Mouse (Mus musculus) stomach, embryonic 14.5 days (tissue): Measurements from ENCODE around the gene Sfxn5. TPM values are rescaled to one million over a fixed set of nuclear protein-coding genes. Genes with fewer than 3 reads are reported as not detected.

Experiments
- ATAC-seq: fragments of 200-750 bp; cut with Nextera tagmentation; 2 replicates; pipeline ENCODE4 v1.8.0; 2017; ENCODE audit warnings: low read depth, moderate TSS enrichment; ENCODE audit not compliant: insufficient number of reproducible peaks, insufficient read depth, low FRiP score
- H3K27ac ChIP-seq: fragments of 300-500 bp; sonication (generic); 2 replicates; pipeline ENCODE4 v1.5.1; 2014; ENCODE audit warnings: mild to moderate bottlenecking, low read length, moderate library complexity, mixed read lengths
- H3K27me3 ChIP-seq: fragments of 300-500 bp; sonication (generic); 2 replicates; pipeline ENCODE4 v1.6.1; 2014; ENCODE audit warnings: low read length, control low read depth, mixed read lengths; ENCODE audit not compliant: control insufficient read depth, insufficient read depth
- H3K36me3 ChIP-seq: fragments of 300-500 bp; sonication (generic); 2 replicates; pipeline ENCODE4 v1.6.1; 2014; ENCODE audit warnings: mild to moderate bottlenecking, control low read depth, low read length, moderate library complexity, mixed read lengths; ENCODE audit not compliant: control insufficient read depth, insufficient read depth
- H3K4me1 ChIP-seq: fragments of 300-500 bp; sonication (generic); 2 replicates; pipeline ENCODE4 v1.6.1; 2014; ENCODE audit warnings: low read length, control low read depth, mixed read lengths; ENCODE audit not compliant: control insufficient read depth, insufficient read depth
- H3K4me2 ChIP-seq: fragments of 300-500 bp; sonication (generic); replicated peaks from 2 replicates; pipeline ENCODE4 v1.6.1; 2014; ENCODE audit warnings: low read depth, low read length, control low read depth
- H3K4me3 ChIP-seq: fragments of 300-500 bp; sonication (generic); 2 replicates; pipeline ENCODE4 v1.5.1; 2014; ENCODE audit warnings: low read depth, low read length, control low read depth
- H3K9ac ChIP-seq: fragments of 300-500 bp; sonication (generic); replicated peaks from 2 replicates; pipeline ENCODE4 v1.6.1; 2014; ENCODE audit warnings: low read depth, mild to moderate bottlenecking, control low read depth, low read length, moderate library complexity, mixed read lengths
- H3K9me3 ChIP-seq: fragments of 300-500 bp; sonication (generic); 2 replicates; pipeline ENCODE4 v1.6.1; 2016; ENCODE audit warnings: low read depth, low read length, control low read depth; ENCODE audit not compliant: control insufficient read depth
- WGBS: fragments of 180-500 bp; shearing (Covaris S2); extraction: QIAGEN DNeasy Blood & Tissue Kit; methylation state at CpG from one replicate; pipeline ENCODE4 v1.1.7; 2014; 5-methylcytosine and 5-hydroxymethylcytosine counted together
- polyA plus RNA-seq: library from polyadenylated mRNA; unstranded; fragments of >200 nt; fragmentation: Nextera tagmentation; extraction: Ambion mirVana; gene quantifications from 2 replicates; pipeline ENCODE4 v1.2.1, GENCODE M21; 2014

The Sfxn5 gene
- polyA plus RNA-seq, 1 experiment from 2014 or later, result 13.0 TPM

GRCm38 (mm10) chr6:85325109-85325508 is 8.1 kb downstream of the Sfxn5 start:
- ATAC-seq, result no peak
- WGBS, result 19% methylated on average over 2 of the region's 2 CpGs
- Histone ChIP-seq H3K4me2 (no peak overlapping the region), H3K36me3 (no peaks in the 10 kb centered on the region), H3K9ac (no peak overlapping the region), H3K4me1 (peaks cover 4% of the 10 kb centered on the region; the same call in 1 of the 2 replicates), H3K27me3 (no peaks in the 10 kb centered on the region), H3K4me3 (no peak overlapping the region), H3K27ac (no peak overlapping the region), H3K9me3 (no peaks in the 10 kb centered on the region)

GRCm38 (mm10) chr6:85320445-85320866 is 12.8 kb downstream of the Sfxn5 start:
- H3K27ac ChIP-seq, result no peak overlapping the region
- no peak overlapping the region for H3K4me2 ChIP-seq
- H3K4me3 ChIP-seq, result no peak overlapping the region
- H3K27me3 ChIP-seq, result no peaks in the 10 kb centered on the region
- H3K9ac ChIP-seq, result no peak overlapping the region
- no peaks in the 10 kb centered on the region for H3K36me3 ChIP-seq
- no peaks in the 10 kb centered on the region for H3K9me3 ChIP-seq
- peaks cover 4% of the 10 kb centered on the region; the same call in 1 of the 2 replicates for H3K4me1 ChIP-seq
- ATAC-seq, result no peak
- WGBS, result 76% methylated on average over 6 of the region's 6 CpGs

GRCm38 (mm10) chr6:85316211-85316610 is 17.0 kb downstream of the Sfxn5 start:
- H3K36me3 ChIP-seq, result no peaks in the 10 kb centered on the region

GRCm38 (mm10) chr6:85314064-85314798 is 19.0 kb downstream of the Sfxn5 start:
- no peaks in the 10 kb centered on the region for H3K36me3 ChIP-seq
- no peak overlapping the region for H3K27ac ChIP-seq
- no peak overlapping the region for H3K9ac ChIP-seq
- H3K27me3 ChIP-seq, result no peaks in the 10 kb centered on the region
- no peak for ATAC-seq
- no peak overlapping the region for H3K4me2 ChIP-seq
- no peaks in the 10 kb centered on the region for H3K4me1 ChIP-seq
- WGBS, result 56% methylated on average over 9 of the region's 9 CpGs
- H3K4me3 ChIP-seq, result no peak overlapping the region
- H3K9me3 ChIP-seq, result no peaks in the 10 kb centered on the region

More at GRCm38 (mm10) chr6:85316211-85316610, 17.0 kb downstream of the Sfxn5 start:
- no peak overlapping the region for H3K4me2 ChIP-seq
- H3K4me3 ChIP-seq, result no peak overlapping the region
- WGBS, result 77% methylated on average over 2 of the region's 2 CpGs
- no peak overlapping the region for H3K27ac ChIP-seq
- no peaks in the 10 kb centered on the region for H3K9me3 ChIP-seq
- no peak for ATAC-seq
- H3K27me3 ChIP-seq, result no peaks in the 10 kb centered on the region
- H3K9ac ChIP-seq, result no peak overlapping the region
- H3K4me1 ChIP-seq, result no peaks in the 10 kb centered on the region

- 81% methylated on average over 4 of the region's 4 CpGs for WGBS
- Histone ChIP-seq H3K4me2 (no peak overlapping the region), H3K9me3 (no peaks in the 10 kb centered on the region), H3K36me3 (no peaks in the 10 kb centered on the region), H3K4me3 (no peak overlapping the region), H3K27me3 (no peaks in the 10 kb centered on the region), H3K4me1 (0 out of 2 replicates have a peak, but pooled peaks cover 2% of the 10 kb centered on the region), H3K9ac (no peak overlapping the region), H3K27ac (no peak overlapping the region)
- ATAC-seq, result no peak
These were observed 25.3 kb downstream of the Sfxn5 start for GRCm38 (mm10) chr6:85307894-85308293.

GRCm38 (mm10) chr6:85306375-85306774 is 26.8 kb downstream of the Sfxn5 start:
- WGBS, result 86% methylated on average over 3 of the region's 3 CpGs
- Histone ChIP-seq H3K4me1 (0 out of 2 replicates have a peak, but pooled peaks cover 7% of the 10 kb centered on the region), H3K4me2 (no peak overlapping the region), H3K27ac (no peak overlapping the region), H3K4me3 (no peak overlapping the region), H3K27me3 (no peaks in the 10 kb centered on the region), H3K36me3 (no peaks in the 10 kb centered on the region), H3K9ac (no peak overlapping the region), H3K9me3 (no peaks in the 10 kb centered on the region)
- ATAC-seq, result no peak

GRCm38 (mm10) chr6:85305826-85306225 is 27.4 kb downstream of the Sfxn5 start:
- 0 out of 2 replicates have a peak, but pooled peaks cover 7% of the 10 kb centered on the region for H3K4me1 ChIP-seq
- H3K27me3 ChIP-seq, result no peaks in the 10 kb centered on the region
- no peak for ATAC-seq
- no peak overlapping the region for H3K4me2 ChIP-seq
- H3K9ac ChIP-seq, result no peak overlapping the region
- no peak overlapping the region for H3K4me3 ChIP-seq
- no peaks in the 10 kb centered on the region for H3K36me3 ChIP-seq
- no peaks in the 10 kb centered on the region for H3K9me3 ChIP-seq
- H3K27ac ChIP-seq, result no peak overlapping the region

GRCm38 (mm10) chr6:85304966-85305365 is 28.3 kb downstream of the Sfxn5 start:
- WGBS, result 80% methylated on average over 5 of the region's 5 CpGs
- H3K36me3 ChIP-seq, result no peaks in the 10 kb centered on the region
- no peaks in the 10 kb centered on the region for H3K27me3 ChIP-seq
- no peaks in the 10 kb centered on the region for H3K9me3 ChIP-seq
- no peak overlapping the region for H3K27ac ChIP-seq
- H3K4me2 ChIP-seq, result no peak overlapping the region
- no peak overlapping the region for H3K9ac ChIP-seq
- H3K4me3 ChIP-seq, result no peak overlapping the region
- 0 out of 2 replicates have a peak, but pooled peaks cover 7% of the 10 kb centered on the region for H3K4me1 ChIP-seq
- ATAC-seq, result no peak
